Mouse (Mus musculus) thymus, postnatal 14 days (tissue): Measurements from ENCODE around the gene Lrriq3.
A peak's percentile ranks its signal among the peaks of the same experiment; 100 is the strongest.

Experiments
- DNase-seq: peaks from one replicate; pipeline ENCODE4 v3.0.0; 2021

Gene Lrriq3

GRCm38 (mm10) chr3:155093116-155093956, at the start of gene Lrriq3, which contains the start of gene Fpgt:
Lrriq3 (plus strand) TSS chr3:155093434.
Fpgt (minus strand) TSS chr3:155093403.
- peak; percentile 87 for DNase-seq

- DNase-seq = no peak
Observed at GRCm38 (mm10) chr3:155052021-155052420, 41.2 kb upstream of the Lrriq3 start.

GRCm38 (mm10) chr3:155053189-155053588, 40.0 kb upstream of the Lrriq3 start:
- no peak for DNase-seq

GRCm38 (mm10) chr3:155055231-155055916, 37.9 kb upstream of the Lrriq3 start, which contains the start of gene Tnni3k:
Tnni3k (minus strand) TSS chr3:155055407.
- DNase-seq = no peak

GRCm38 (mm10) chr3:155056606-155057005, 36.6 kb upstream of the Lrriq3 start:
- no peak for DNase-seq

GRCm38 (mm10) chr3:155057566-155057965, 35.7 kb upstream of the Lrriq3 start:
- no peak for DNase-seq

GRCm38 (mm10) chr3:155058800-155059448, 34.3 kb upstream of the Lrriq3 start:
- no peak for DNase-seq

GRCm38 (mm10) chr3:155059449-155059822, 33.8 kb upstream of the Lrriq3 start:
- no peak for DNase-seq

GRCm38 (mm10) chr3:155077908-155078307, 15.3 kb upstream of the Lrriq3 start:
- no peak for DNase-seq

GRCm38 (mm10) chr3:155092081-155092480, 1.2 kb upstream of the Lrriq3 start:
- DNase-seq = no peak

GRCm38 (mm10) chr3:155099266-155099665, 6.0 kb downstream of the Lrriq3 start:
- DNase-seq = no peak

GRCm38 (mm10) chr3:155105957-155106356, 12.7 kb downstream of the Lrriq3 start:
- no peak for DNase-seq

GRCm38 (mm10) chr3:155137737-155138136, 44.5 kb downstream of the Lrriq3 start:
- DNase-seq = no peak

GRCm38 (mm10) chr3:155141047-155141446, 47.8 kb downstream of the Lrriq3 start:
- no peak for DNase-seq

GRCm38 (mm10) chr3:155144368-155144767, 51.1 kb downstream of the Lrriq3 start:
- no peak for DNase-seq

- no peak for DNase-seq
Observed at GRCm38 (mm10) chr3:155161842-155162241, 68.6 kb downstream of the Lrriq3 start.

- DNase-seq = no peak
Observed at GRCm38 (mm10) chr3:155180303-155180902, 87.2 kb downstream of the Lrriq3 start.

GRCm38 (mm10) chr3:155186456-155186855, 93.2 kb downstream of the Lrriq3 start:
- DNase-seq = no peak

GRCm38 (mm10) chr3:155188857-155189256, 95.6 kb downstream of the Lrriq3 start:
- DNase-seq = no peak

- DNase-seq = no peak
Observed at GRCm38 (mm10) chr3:155234919-155235318, 141.7 kb downstream of the Lrriq3 start.

GRCm38 (mm10) chr3:155235502-155235901, 142.3 kb downstream of the Lrriq3 start:
- DNase-seq = no peak
